Mouse (Mus musculus) limb, embryonic 12.5 days (tissue): ENCODE results near the gene Catsper2. TPM values are rescaled to one million over a fixed set of nuclear protein-coding genes. Genes with fewer than 3 reads are reported as not detected.

Source experiments
- ATAC-seq: fragments of 200-750 bp; cut with Nextera tagmentation; 2 replicates; pipeline ENCODE4 v1.8.0; 2017; ENCODE audit warnings: low read depth, moderate TSS enrichment; ENCODE audit not compliant: insufficient number of reproducible peaks, insufficient read depth, low FRiP score, low TSS enrichment
- H3K27ac ChIP-seq: fragments of 300-500 bp; sonication (generic); 2 replicates; pipeline ENCODE4 v1.5.1; 2016; ENCODE audit warnings: mild to moderate bottlenecking, moderate library complexity
- H3K27me3 ChIP-seq: fragments of 300-500 bp; sonication (generic); 2 replicates; pipeline ENCODE4 v1.6.1; 2016; ENCODE audit warnings: mild to moderate bottlenecking, moderate library complexity
- H3K36me3 ChIP-seq: fragments of 300-500 bp; sonication (generic); 2 replicates; pipeline ENCODE4 v1.6.1; 2016; ENCODE audit warnings: mild to moderate bottlenecking, moderate library complexity
- H3K4me1 ChIP-seq: fragments of 300-500 bp; sonication (generic); replicated peaks from 2 replicates; pipeline ENCODE4 v1.6.1; 2016
- H3K4me2 ChIP-seq: fragments of 300-500 bp; sonication (generic); 2 replicates; pipeline ENCODE4 v1.6.1; 2016; ENCODE audit warnings: mild to moderate bottlenecking, moderate library complexity
- H3K4me3 ChIP-seq: fragments of 300-500 bp; sonication (generic); replicated peaks from 2 replicates; pipeline ENCODE4 v1.5.1; 2016; ENCODE audit warnings: mild to moderate bottlenecking
- H3K9ac ChIP-seq: fragments of 300-500 bp; sonication (generic); replicated peaks from 2 replicates; pipeline ENCODE4 v1.6.1; 2016; ENCODE audit warnings: mild to moderate bottlenecking, moderate library complexity
- H3K9me3 ChIP-seq: fragments of 300-500 bp; sonication (generic); 2 replicates; pipeline ENCODE4 v1.6.1; 2016; ENCODE audit warnings: mild to moderate bottlenecking, moderate library complexity
- WGBS: fragments of 180-500 bp; shearing (Covaris S2); methylation state at CpG from one replicate; pipeline ENCODE4 v1.1.7; 2016; 5-methylcytosine and 5-hydroxymethylcytosine counted together
- polyA plus RNA-seq: library from polyadenylated mRNA; unstranded; fragments of >200 nt; fragmentation: Nextera tagmentation; extraction: Ambion mirVana; gene quantifications from 2 replicates; pipeline ENCODE4 v1.2.1, GENCODE M21; 2016

Gene Catsper2
- polyA plus RNA-seq, 1 experiment from 2014 or later, result 4.1 TPM

DNA sequence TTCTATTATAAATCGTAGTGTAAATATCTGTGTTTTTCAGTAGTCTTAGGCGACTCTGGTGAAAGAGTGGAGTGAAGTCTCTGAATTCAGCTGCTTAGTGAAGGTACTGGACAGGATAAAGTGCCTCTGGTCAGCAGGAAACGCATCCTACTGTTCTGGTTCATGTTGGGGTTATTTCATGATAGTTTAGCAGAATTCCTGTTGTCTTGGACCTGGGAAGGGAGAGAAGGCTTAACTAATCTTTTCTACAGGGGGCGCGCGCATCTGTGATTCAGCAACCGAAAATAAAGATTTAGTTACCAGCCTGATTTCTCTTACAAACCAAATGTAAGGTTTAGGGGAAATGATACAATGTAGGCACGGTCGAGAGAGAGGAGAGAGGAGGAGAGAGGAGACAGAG, 34.5 kb upstream of the Catsper2 start:
- Histone ChIP-seq H3K4me2 (peak overlapping the region; percentile 90), H3K4me3 (peak overlapping the region; percentile 98), H3K9ac (0 out of 2 replicates have a peak overlapping the region, but pooled peaks have one; percentile 45), H3K27ac (peak overlapping the region; percentile 92), H3K9me3 (no peaks in the 10 kb centered on the region), H3K27me3 (peaks cover 3% of the 10 kb centered on the region), H3K36me3 (peaks cover 17% of the 10 kb centered on the region), H3K4me1 (peaks cover 22% of the 10 kb centered on the region)
- 17% methylated on average over 9 of the region's 9 CpGs for WGBS
- no peak for ATAC-seq

DNA sequence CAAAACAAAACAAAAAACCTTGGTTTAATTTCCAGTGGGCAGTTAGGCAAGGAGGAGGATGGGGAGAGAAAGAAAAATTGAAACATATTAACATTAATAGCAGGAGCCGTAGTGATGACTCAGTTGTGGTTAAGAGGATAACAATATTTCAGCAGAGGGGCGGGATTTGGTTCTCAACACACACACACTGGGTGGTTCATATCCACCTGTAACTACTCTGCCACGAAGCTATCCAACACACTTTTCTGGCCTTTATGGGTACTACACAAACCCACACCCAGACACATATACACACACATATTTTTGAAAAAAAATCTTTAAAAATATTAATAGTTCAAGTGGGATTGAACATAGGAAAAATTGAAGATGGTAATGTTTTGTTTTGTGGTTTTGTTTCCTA, 33.4 kb upstream of the Catsper2 start:
- no peak for ATAC-seq
- H3K4me2 ChIP-seq, result no peak overlapping the region
- H3K9me3 ChIP-seq, result no peaks in the 10 kb centered on the region
- no peak overlapping the region for H3K27ac ChIP-seq
- peaks cover 3% of the 10 kb centered on the region for H3K27me3 ChIP-seq
- WGBS, result 80% methylated on average over 3 of the region's 3 CpGs
- H3K36me3 ChIP-seq, result peaks cover 5% of the 10 kb centered on the region
- H3K4me1 ChIP-seq, result peaks cover 29% of the 10 kb centered on the region
- no peak overlapping the region for H3K4me3 ChIP-seq
- H3K9ac ChIP-seq, result no peak overlapping the region

- H3K36me3 ChIP-seq, result peaks cover 3% of the 10 kb centered on the region
- no peak overlapping the region for H3K4me2 ChIP-seq
- H3K4me1 ChIP-seq, result peaks cover 32% of the 10 kb centered on the region
- H3K27ac ChIP-seq, result no peak overlapping the region
- H3K27me3 ChIP-seq, result peaks cover 6% of the 10 kb centered on the region
- no peaks in the 10 kb centered on the region for H3K9me3 ChIP-seq
- H3K9ac ChIP-seq, result no peak overlapping the region
- WGBS, result 77% methylated on average over 4 of the region's 4 CpGs
- no peak overlapping the region for H3K4me3 ChIP-seq
- ATAC-seq, result no peak
Measured at GRCm38 (mm10) chr2:121446506-121446905, 32.9 kb upstream of the Catsper2 start.

DNA sequence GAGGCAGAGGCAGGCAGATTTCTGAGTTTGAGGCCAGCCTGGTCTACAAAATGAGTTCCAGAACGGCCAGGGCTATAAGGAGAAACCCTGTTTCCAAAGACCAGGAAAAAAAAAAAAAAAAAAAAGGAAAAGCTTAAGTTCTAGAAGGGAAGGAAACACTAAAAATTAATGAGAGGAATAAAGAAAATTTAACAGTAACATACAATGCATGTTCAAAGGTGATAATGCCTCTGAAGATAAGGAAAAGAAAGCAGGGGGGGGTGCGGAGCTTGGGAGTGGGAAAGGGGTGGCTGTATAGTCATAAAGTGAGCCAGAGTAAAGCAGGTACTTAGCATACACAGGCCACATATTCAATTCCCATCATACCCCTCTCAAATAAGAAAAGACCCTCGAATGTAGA, 31.5 kb upstream of the Catsper2 start:
- H3K36me3 ChIP-seq, result no peaks in the 10 kb centered on the region
- H3K9ac ChIP-seq, result no peak overlapping the region
- peaks cover 6% of the 10 kb centered on the region for H3K27me3 ChIP-seq
- no peak for ATAC-seq
- no peak overlapping the region for H3K4me2 ChIP-seq
- H3K4me3 ChIP-seq, result no peak overlapping the region
- H3K4me1 ChIP-seq, result peaks cover 23% of the 10 kb centered on the region
- no peaks in the 10 kb centered on the region for H3K9me3 ChIP-seq
- H3K27ac ChIP-seq, result no peak overlapping the region
- 74% methylated on average over 3 of the region's 3 CpGs for WGBS

DNA sequence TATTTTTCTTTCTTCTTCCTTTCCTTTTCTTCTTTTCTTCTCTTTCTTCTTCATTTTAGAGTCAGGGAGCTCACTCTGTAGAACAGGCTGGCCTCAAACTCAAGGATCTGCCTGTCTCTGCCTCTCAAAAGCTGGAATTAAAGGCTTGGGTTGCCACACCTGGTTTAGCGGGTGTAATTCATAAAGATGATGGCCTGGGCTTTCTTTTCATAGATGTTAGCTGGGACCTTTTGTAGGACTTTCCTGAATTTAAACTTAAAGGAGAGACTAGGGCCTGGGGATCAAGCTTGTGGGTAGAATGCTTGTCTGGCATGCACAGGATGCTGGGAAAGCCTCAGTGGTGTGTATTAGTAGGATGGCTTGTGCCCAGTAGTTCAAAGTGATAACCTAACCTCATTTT, 30.6 kb upstream of the Catsper2 start, which contains the start of gene Ell3:
Gene Ell3, minus strand, starts transcription at position 101 of the 400 bp plus-strand sequence.
- Histone ChIP-seq H3K36me3 (peaks cover 7% of the 10 kb centered on the region), H3K27ac (no peak within 1 kb of the TSS), H3K4me2 (peak within 1 kb of the TSS; percentile 92), H3K9ac (peak within 1 kb of the TSS; percentile 55; the same call in 1 of the 2 replicates), H3K27me3 (peaks cover 6% of the 10 kb centered on the region), H3K4me3 (peak within 1 kb of the TSS; percentile 53; the same call in 1 of the 2 replicates), H3K9me3 (no peaks in the 10 kb centered on the region), H3K4me1 (peaks cover 22% of the 10 kb centered on the region)
- no peak for ATAC-seq
- 87% methylated on average over 1 of the region's 1 CpGs for WGBS

GRCm38 (mm10) chr2:121443068-121443349, 29.4 kb upstream of the Catsper2 start:
- 4% methylated on average over 8 of the region's 8 CpGs for WGBS
- no peaks in the 10 kb centered on the region for H3K9me3 ChIP-seq
- ATAC-seq, result no peak
- H3K36me3 ChIP-seq, result peaks cover 19% of the 10 kb centered on the region
- no peak overlapping the region for H3K27ac ChIP-seq
- H3K4me3 ChIP-seq, result peak overlapping the region; percentile 53
- H3K27me3 ChIP-seq, result peaks cover 6% of the 10 kb centered on the region
- H3K4me1 ChIP-seq, result peaks cover 22% of the 10 kb centered on the region
- H3K9ac ChIP-seq, result peak overlapping the region; percentile 55; the same call in 1 of the 2 replicates
- peak overlapping the region; percentile 92 for H3K4me2 ChIP-seq

DNA sequence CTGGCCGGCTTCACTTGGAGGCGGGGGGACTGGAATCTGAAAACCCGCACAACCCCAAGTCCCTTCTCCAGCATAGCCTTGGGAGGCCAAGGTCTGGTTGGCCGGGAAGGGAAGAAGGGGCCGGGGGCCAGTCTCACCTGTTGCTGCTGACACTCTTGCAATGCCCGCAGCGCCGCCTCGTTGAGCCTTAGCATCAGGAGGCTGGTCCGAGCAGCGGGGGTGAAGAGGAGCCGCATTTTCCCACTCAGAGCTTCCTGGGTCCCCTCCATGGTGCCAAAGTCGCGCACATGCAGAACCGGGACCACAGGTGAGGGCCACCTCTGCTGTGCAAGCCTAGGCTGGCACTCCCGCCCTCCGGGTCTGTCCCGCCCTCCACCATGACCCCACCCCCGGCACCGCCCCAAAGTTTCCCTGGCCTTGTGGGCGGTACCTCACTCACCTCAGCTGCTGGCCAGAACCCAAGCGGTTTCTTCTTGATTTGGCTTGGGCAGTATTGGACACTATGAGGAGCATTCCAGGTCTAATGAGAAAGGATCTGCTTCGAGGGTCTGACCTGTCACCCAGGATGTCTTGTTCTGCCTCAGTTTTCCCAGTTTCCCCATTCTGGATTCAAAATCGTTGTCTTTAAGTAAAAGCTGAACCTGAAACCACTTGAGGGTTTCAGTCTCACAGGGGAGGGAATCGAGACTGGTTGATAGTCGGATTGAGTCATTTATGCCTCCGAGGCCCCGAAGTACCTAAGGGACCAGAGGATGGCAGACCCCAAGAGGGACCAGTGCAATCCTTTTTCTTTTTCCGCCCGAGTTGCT, 28.9 kb upstream of the Catsper2 start:
- peaks cover 6% of the 10 kb centered on the region for H3K27me3 ChIP-seq
- peak overlapping the region; percentile 53 for H3K4me3 ChIP-seq
- H3K36me3 ChIP-seq, result peaks cover 24% of the 10 kb centered on the region
- peak overlapping the region; percentile 55 for H3K9ac ChIP-seq
- H3K4me2 ChIP-seq, result peak overlapping the region; percentile 92
- ATAC-seq, result peak; percentile 84
- WGBS, result 2% methylated on average over 30 of the region's 30 CpGs
- H3K4me1 ChIP-seq, result peaks cover 22% of the 10 kb centered on the region
- H3K9me3 ChIP-seq, result no peaks in the 10 kb centered on the region
- H3K27ac ChIP-seq, result no peak overlapping the region

DNA sequence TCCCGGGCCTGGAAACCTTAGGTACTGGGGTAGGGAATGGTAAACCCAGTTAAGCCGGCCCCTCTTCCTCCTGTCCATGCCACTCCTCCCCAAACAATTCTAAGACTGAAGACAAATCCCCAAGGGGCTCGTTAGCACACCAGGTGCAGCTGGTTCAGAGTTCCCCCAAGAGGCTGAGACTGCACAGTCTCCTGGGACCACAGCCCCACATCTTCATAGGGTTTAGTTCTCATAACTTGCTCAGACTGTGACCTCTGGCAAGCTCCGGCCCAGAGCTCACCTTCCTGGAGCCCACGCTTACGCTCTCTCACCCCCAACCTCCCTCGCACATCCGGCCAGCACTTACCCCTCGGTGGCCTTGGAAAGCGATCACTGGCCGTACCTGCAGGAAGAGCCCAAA, 28.2 kb upstream of the Catsper2 start:
- peak; percentile 9; the same call in 1 of the 2 replicates for ATAC-seq
- Histone ChIP-seq H3K27me3 (peaks cover 6% of the 10 kb centered on the region), H3K36me3 (peaks cover 31% of the 10 kb centered on the region), H3K4me2 (peak overlapping the region; percentile 92), H3K27ac (no peak overlapping the region), H3K9ac (peak overlapping the region; percentile 55), H3K9me3 (no peaks in the 10 kb centered on the region), H3K4me3 (peak overlapping the region; percentile 53), H3K4me1 (peaks cover 22% of the 10 kb centered on the region)
- 6% methylated on average over 11 of the region's 11 CpGs for WGBS

DNA sequence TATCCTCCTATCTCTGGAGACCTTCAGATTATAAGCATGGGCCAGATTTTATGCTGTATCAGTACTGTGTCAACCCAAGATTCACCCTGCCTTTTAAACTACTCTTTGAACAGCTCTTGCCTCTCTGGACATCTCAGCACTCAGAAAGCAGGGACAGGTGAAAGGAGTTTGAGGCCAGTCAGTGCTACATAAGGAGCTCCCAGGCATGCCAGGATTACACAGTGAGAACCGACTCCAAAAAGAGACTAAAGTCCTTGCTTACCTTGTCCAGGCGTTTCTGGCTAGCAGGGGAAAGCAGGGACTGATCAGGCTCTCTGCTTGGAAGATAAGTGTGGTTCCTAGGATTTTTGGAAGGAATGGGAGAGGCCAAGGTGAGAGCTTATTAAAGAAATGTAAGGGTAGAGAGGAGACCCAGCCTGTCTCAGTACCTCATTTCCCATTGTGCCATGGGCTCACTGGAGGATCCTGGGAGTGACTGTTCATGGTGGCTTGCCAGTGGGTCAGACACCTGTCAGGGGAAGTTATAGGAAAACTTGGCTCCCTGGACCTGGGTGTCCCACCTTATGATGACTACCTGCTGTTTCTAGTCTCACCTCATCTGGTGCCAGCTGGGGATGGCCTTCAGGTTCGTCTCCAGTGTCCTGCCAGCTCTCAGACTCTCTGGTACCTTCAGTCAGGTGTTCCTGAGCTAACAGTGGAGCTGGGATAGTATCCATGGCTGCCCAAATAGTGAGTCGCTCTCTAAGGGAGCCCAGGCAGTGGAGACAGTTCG, 27.4 kb upstream of the Catsper2 start:
- H3K36me3 ChIP-seq, result peaks cover 38% of the 10 kb centered on the region
- H3K27me3 ChIP-seq, result peaks cover 6% of the 10 kb centered on the region
- H3K4me1 ChIP-seq, result peaks cover 22% of the 10 kb centered on the region
- WGBS, result 53% methylated on average over 5 of the region's 5 CpGs
- no peaks in the 10 kb centered on the region for H3K9me3 ChIP-seq
- ATAC-seq, result no peak
- peak overlapping the region; percentile 92; the same call in 1 of the 2 replicates for H3K4me2 ChIP-seq
- H3K4me3 ChIP-seq, result no peak overlapping the region
- 0 out of 2 replicates have a peak overlapping the region, but pooled peaks have one; percentile 4 for H3K9ac ChIP-seq
- H3K27ac ChIP-seq, result no peak overlapping the region

GRCm38 (mm10) chr2:121439746-121440145, 26.2 kb upstream of the Catsper2 start:
- 70% methylated on average over 4 of the region's 4 CpGs for WGBS
- no peak overlapping the region for H3K4me2 ChIP-seq
- H3K4me3 ChIP-seq, result no peak overlapping the region
- peaks cover 22% of the 10 kb centered on the region for H3K4me1 ChIP-seq
- H3K36me3 ChIP-seq, result peaks cover 50% of the 10 kb centered on the region
- H3K9me3 ChIP-seq, result no peaks in the 10 kb centered on the region
- H3K9ac ChIP-seq, result no peak overlapping the region
- H3K27me3 ChIP-seq, result peaks cover 6% of the 10 kb centered on the region
- no peak overlapping the region for H3K27ac ChIP-seq
- no peak for ATAC-seq

DNA sequence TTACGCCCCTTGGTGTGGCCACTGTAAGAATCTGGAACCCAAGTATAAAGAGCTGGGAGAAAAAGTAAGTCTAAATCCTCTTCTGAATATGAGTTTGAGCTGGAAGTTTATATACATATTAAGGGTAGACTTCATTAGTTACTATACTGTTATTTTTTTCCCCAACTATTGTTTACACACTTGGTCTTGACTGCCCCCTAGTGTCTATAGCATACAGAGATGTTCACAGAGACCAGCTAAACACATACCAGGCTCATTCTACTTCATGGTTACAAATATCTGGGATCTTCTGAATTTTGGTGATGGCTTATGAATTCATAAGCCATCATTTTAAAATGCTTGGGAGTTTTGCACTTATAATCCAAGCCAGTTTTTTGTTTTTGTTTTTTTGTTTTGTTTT, 21.3 kb upstream of the Catsper2 start:
- Histone ChIP-seq H3K36me3 (peaks cover 99% of the 10 kb centered on the region), H3K4me1 (no peaks in the 10 kb centered on the region), H3K27me3 (no peaks in the 10 kb centered on the region), H3K27ac (no peak overlapping the region), H3K9ac (no peak overlapping the region), H3K4me2 (no peak overlapping the region), H3K4me3 (no peak overlapping the region), H3K9me3 (no peaks in the 10 kb centered on the region)
- ATAC-seq, result no peak
- 98% methylated on average over 1 of the region's 1 CpGs for WGBS
